Mouse (Mus musculus) stomach, postnatal 0 days (tissue): ENCODE data around the gene Ltbp1.

ENCODE experiments used
- CTCF ChIP-seq: IDR thresholded peaks from 2 replicates; pipeline ENCODE4 v1.5.1; 2016; ENCODE audit warnings: antibody characterized with exemption, low read depth, mild to moderate bottlenecking, moderate library complexity
- EP300 ChIP-seq: optimal IDR thresholded peaks from 2 replicates; pipeline ENCODE3; 2016; ENCODE audit warnings: antibody characterized with exemption

DNA sequence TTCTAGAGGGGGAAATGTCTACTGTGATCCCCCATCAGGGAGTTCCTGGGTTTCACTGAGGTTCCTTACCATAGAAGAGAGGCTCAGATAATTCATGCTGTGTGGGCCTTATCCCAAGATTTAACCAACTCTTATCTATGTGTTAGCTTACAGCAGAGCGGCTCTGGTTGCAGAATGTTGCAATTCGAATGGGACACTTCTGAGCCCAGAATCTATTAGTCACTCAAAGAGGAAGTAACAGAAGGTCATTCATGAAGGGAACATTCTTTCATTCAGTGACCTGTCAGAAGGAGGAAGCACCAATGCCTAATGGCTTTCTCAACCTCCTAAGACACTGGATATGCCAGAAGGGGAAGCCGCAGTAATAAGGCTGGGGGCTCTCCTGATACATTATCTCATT is 114.1 kb downstream of the Ltbp1 start:
- no peak for TF ChIP-seq CTCF
- TF ChIP-seq EP300 = no peak
